Mouse (Mus musculus): ENCODE results near the gene Scn2b. TPM values are rescaled to one million over a fixed set of nuclear protein-coding genes. Genes with fewer than 3 reads are reported as not detected.
A peak's percentile ranks its signal among the peaks of the same experiment; 100 is the strongest.

Gene Scn2b
- total RNA-seq (2022): 10 to 100 TPM in 3 of 4 experiments, 1 to 10 TPM in 1; 9.1 to 14.4 (median 13.9) TPM

DNA sequence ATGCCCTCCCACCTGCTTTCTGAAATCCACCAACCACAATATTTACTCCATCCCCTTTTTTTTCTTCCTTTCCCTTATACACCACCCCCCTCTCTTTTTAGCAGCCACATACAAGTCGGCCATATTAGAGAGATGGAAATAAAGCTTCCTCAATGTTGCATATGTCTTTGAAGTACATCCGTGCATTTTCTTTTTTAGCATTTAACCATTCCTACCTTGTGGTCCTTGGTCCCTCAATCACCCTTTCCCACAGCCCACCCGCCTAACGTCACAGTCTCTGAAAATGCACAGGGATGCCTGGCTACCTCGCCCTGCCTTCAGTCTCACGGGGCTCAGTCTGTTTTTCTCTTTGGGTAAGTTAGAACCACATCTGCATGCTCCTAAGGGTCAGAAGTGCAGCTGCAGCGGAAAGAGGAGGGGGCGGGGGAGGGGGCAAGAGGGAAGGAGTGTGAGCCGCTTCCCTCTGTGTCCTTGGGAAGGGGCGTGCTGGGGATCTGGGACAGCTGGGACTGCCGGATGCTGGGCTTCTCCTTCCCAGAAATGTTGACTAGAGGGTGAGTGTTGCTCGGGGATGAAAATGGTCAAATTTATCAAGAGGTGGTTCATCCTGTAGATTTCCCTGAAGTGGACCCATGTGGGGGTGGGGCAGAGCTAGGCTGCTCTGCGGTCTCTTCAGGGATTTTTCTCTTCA, at the start of gene Scn2b:
Gene Scn2b, plus strand, starts transcription at position 42 of the 691 bp plus-strand sequence.
- no peak for DNase-seq

DNA sequence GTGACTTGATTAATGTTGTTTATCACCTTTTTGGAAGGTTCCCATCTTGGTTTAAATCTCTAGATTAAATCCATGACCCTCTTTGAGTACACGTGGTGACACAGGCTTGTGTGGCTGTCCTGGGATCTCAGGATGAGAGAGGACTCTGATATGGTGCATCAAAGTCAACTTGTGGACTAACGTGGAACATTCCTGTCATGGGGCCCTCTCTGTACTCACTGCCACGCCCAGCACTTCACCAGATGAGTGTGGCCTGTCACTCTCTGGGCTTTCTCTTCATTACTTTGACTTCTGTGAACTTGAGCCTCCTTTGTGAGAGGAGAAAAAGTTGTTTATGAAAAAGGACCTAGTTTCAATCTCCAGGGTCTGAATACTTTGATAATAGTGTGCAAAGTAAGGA, 45.8 kb upstream of the Scn2b start:
- no peak for DNase-seq

DNA sequence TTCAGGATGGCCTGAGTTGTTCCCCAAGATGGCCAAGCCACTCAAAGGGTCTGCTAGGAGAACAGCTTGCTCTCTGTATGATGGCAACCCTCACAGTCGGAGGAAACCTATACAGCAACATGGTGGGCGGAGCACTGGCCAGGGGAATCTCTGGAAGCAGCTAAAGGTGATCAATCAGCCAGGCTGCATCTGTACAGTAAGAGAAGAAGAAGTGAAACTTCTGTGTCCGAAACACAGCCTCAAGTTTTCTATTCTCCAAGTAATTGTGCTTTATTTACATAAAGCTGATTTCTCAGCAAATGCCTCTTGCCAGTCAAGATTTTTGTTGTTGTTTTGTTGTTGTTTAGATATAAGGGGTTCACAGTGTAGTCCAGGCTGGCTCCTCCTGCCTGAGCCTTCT, 39.7 kb upstream of the Scn2b start:
- no peak for DNase-seq

DNA sequence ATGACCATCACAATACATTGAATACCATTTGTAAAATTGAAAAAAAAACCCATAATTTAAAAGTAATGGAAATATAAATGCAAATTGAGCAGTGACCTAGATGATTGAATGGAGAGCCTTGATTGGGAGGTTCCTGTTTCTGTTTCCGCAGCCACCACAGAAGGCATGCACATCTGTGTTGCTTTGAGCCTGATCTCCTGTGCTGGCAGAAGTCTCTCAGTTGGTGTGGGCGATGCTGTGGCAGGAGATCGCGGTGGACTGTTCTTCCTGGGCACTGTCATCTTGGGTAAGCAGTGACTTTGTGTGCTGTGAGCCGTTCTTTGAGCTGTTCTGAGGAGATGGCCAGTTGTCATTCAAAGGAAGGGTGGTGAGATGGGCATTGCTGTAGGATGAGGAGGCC, 38.6 kb upstream of the Scn2b start, which contains the start of gene Jaml:
Gene Jaml, plus strand, starts transcription at position 173 of the 400 bp plus-strand sequence.
- DNase-seq: no peak

DNA sequence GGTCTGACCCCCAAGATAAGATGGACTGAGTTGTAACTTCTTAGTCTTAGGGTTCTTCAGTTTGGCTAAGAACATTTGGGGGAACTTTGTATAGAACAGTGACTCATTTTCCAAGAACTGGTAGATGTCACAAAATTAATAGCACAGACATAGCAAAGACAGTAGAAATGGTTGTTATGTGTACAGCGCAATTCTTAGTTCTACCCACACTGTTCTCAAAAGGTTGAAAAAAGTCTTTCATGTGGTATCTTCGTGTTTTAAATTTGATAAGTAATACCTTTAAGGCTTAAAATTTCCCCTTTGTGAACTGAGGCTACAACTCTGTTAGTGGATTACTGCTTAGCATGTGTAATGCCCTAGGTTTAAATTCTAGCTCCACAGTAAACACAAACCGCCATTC, 34.5 kb upstream of the Scn2b start:
- DNase-seq: no peak

DNA sequence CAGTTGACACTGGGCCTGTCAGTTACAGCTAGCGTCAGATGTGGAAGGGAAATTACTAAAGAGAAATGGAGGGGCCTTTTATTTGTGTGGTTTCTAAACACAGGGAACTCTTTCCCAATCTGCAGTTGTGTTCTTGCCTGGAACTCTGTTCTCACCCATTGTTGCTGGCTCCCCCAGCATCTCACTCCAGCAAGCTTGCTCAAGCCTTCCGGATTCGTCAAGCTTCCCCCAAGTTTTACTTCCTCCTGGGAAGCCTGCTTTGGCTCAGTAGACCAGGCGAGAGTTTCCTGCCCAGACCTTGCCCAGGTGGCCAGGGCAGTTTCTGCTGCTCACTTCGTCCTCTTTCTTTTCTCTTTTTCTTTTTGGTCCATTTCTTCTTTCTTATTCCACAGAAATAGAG, 33.0 kb upstream of the Scn2b start:
- DNase-seq: no peak

DNA sequence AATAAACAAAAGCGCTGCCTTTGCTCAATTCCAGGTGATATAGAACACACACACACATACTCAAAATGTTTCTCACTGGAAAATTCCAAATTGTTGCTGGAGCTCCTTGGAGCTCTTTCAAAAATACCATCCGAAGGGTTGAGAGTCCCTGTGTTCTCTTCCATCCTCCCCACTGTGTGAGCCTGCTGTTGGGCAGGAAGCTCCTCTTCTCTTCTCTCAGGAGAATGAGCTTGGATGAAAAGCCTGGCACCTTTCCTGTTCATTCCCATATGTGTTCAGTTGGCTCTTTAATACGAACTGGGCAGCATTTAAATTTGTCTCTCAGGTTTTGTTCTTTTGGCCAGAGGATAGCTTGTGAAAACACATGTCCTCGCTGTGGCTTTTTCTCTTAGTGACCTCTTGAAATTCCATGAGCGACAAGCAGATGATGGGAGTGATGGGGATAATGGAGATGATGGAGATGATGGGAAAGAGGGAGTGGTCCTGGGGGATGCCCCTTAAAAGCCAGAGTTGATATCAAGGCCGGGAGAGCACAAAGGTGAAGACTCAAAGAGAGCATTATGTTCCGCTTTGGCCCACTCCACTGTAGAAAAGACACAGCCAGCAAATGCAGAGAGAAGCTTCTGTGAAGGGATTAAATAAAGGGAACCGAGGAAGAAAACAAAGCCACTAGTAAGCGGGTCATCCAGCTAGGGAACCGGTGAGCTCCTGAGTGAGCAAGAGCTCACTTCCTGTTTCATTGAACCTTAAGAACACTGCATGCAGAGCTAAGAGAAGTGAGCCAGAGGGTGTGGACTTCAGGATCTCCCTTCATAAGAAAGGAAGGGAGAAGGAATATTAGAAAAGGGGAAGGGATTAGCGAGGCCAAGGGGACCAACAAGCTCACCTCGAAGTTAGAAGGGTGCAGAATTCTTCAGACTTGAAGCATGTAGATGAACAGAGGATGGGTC, 31.6 kb upstream of the Scn2b start:
- no peak for DNase-seq

DNA sequence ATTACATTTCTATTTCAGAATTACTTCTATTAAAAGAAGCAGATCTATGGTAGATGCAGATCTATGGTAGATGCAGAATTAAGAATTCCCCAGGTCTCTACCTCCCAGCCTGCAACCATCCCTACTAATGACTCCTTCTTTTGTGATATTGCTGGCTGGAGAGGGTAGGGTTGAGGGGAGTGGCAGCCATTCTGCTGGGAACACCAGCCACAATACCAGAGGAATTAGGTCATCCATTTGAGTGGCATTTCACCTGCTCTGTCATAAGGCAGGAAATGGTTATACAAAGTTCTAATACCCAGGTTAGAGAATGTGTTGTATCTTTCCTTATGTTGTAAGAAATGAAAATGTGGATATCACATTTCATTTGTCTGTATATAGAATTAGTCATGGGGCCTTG, 29.5 kb upstream of the Scn2b start:
- DNase-seq: no peak

DNA sequence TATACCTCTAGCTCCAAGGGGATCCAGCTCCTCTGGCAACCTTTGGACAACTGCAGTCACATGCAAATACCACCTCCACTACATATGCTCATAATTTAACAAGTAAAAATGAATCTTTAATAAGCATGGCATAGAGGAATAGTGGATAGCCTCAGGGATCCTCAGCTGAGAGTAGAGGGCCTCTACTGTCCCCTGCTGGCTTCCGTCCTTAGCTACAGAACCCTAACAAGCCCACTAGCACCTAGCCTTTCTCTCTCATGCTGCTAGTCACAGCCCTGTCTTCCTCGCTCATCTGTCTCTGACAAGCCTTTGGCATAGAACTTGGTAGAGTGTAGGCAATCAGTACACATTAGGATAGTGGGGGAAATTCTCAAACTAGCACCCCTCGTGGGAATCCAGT, 26.8 kb upstream of the Scn2b start:
- DNase-seq: no peak

DNA sequence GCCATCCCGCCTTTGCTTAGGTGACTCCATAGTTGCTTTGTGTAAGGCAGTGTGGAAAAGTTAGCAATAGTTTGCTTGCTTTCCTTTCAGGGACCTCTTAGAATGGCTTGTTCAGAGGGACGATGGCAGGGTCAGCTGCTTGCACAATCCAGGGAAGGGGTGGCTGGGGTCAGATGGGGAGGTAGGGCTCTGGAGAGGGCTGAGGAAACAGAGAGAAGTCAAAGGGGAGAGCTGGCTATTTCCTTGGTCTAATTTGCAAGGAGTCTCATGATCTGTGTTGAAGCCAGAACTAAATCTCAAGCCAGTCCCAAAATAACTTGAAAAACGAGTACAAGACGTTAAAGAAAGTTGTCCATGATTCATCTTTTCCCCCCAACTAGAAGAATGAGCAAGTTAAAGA, 24.9 kb upstream of the Scn2b start:
- DNase-seq: peak; percentile 15

DNA sequence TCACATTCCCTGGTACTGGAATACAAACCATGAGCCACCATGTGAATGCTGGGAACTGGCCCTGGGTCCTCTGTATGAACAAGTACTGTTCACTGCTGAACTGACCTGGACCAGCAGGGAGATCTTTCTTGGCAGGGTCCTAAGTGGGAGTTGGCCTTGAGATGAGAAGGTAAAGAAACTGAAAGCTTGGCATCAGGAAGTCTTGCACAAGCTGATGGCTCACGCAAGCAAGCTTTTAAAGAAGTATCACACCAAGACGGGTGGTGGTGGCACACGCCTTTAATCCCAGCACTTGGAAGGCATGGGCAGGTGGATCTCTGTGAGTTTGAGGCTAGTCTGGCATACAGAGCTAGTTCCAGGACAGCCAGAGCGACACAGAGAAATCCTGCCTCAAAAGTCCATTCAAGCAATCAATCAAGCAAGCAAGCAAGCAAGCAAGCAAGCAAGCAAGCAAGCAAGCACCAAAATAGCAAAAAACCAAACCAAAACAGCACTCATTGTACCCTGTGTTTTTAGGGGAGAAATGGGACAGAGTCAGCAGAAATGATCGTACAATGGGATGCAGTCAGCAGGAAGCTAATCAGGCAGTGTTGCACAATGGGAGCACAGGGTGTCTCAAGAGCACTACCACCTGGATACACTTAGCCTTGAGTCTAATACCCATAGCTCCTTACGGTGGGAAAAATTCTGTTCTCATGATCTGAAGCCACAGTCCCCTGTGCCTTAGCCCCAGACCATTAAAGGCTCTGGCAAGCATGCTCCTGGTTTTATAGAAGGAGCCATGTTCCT, 22.2 kb upstream of the Scn2b start:
- no peak for DNase-seq

DNA sequence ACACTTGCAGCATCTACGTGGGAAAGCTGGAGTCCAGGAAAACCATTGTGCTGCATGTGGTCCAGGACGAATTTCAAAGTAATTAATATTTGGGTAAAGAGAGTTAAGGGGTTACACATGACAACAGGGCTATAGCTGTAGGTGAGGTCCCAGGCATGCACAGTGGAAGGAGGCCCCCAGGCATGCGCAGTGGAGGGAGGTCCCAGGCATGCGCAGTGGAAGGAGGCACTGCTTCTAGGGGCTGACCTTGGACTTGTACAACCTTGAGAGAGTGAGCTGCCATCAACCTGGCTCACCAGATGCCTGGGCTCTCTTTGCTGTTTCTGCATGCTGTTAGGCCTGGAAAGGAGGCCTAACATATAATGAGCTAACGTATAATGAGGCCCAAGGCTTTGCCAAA, 19.7 kb upstream of the Scn2b start:
- no peak for DNase-seq

DNA sequence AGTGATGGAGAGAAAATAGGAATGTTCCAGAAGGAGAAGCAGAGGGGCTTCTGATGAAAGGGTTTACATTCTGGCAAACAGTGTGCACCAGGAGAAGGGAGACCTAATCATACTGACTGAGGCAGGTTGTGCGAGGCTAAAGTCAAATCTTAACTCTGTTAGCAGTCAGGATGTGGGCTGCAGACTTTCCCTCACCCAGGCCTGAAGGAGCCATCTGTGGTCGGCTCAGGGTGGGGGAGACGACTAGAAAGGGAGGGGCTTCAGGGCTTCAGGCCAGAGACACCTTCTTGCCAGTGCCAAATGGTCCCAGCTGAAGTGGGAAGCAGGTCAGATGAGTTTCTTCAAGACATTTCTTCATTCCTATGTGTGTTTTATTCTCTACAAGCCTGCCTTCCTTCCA, 19.2 kb upstream of the Scn2b start:
- DNase-seq: no peak

DNA sequence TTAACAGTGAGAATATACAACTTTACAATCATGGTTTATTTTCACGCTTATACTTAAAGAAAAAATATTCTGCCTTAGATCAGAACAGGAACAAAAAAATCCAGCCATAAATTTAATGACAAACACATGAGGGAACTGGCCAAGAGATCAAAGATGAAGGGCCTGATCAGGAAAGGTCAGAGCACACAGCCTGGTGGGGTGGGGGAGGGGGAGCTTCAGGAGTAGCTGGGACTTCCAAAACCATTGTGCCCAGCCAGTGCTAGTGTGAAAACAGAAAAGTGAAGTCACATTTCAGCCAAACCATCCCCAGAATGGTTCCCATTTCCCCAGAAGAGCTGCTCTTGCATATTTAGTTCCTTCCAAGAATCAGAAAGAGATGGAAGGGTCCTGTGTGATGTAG, 15.1 kb upstream of the Scn2b start:
- DNase-seq: no peak

DNA sequence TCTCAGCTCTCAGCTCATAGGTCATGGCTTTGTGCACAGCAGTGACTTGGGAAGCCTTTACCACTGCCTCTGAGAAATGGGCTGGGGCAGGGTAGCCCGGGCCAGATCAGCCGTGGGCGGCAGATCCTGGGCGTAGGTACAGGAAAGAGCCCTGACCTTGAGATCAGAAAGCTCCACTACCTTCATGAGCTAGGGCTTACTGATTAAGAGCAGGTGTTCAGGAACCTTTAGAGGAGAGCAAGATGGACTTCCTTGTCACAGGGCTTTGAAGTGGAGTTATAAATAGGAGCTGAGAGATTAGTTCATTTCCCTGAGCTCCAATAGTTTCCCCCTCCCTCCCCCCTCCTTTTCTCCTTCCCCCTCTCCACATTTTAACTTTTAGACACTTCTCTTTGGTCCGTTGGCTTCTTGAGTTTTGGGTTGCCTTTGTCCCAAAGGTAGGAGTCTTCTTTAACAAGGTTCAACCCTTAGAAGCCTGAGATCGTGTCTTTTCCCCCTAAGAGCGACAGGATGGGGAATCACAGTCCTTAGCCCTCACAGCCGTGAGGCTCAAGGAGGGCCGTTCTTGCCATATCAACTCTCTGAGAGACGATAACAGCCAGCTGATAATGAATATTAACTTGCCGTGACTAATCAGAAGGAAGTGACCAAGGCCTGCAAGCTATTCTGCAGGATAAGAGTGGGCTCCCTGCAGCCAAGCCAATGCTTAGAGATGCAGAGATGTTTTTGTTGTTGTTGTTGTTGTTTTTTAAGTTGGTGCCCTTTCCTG, 14.2 kb upstream of the Scn2b start:
- no peak for DNase-seq

DNA sequence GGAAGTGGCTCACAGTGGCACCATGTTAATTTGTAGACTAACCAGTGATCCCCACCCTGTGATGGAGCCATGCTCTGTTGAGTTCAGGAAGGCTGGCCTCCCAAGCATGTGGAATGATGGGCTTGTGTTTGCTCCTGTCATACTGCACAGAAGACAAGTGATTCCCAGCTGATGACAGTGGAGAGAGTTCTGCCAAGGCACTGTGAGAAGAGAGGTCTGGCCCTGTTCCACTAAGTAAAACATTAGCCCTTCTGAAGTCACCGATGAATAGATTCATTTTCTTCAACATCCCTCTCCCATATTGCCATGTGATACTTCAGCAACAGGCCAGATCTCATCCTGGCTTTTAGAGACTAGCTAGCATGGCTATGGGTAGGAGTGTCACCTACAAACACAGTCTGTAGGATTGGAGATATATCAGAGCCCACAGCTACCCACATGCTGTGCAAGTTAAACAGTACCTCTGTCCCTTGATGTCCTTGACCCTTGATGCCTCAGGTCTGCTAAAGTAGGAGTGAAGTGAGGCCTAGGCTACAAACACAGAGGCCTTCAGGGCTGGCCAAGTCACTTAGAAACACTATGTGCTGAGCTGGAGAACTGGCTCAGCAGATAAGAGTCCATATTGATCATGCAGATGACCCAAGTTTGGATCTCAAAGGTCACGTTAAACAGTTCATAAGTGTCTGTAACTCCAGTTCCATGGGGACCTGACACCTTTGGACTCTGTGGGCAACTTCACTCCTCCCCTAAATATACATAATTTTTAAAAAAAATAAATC, 11.8 kb upstream of the Scn2b start:
- DNase-seq: no peak

DNA sequence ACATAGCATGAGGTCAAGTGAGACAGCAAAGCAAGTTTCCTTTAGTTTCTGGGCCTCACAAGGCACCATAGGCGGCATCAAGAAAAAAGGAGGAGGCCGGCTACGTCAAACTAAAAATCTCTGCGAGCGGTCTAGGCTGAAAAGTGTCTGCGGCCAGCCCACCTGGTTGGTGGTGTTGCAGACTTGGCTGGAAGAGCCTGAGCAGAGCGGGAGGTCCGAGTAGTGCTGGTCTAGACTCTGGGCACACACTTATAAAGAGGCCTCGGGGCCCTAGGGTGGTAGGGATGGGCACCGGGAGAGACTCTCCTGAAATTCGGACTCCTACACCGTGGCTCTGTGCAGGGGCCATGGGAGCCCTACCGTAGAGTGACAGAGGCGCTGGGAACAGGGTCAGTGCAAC, 1.9 kb upstream of the Scn2b start:
- no peak for DNase-seq

DNA sequence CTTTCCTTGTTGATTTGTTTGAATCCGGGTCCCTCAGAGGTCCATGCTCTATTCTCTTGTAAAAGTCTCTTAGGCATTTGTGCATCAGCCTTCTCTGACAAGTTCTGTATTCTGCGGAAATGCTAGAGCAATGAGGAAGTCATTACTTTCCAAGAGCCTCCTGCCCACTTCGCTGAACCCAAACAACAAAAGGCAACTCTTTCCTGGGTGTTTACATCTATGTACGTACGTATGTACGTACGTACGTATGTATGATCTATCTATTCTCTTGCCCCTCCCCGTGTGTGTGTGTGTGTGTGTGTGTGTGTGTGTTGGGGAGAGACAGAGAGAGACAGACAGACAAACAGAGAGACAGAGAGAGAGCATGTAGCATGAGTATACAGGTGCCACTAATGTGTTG, 763 bp upstream of the Scn2b start:
- no peak for DNase-seq

DNA sequence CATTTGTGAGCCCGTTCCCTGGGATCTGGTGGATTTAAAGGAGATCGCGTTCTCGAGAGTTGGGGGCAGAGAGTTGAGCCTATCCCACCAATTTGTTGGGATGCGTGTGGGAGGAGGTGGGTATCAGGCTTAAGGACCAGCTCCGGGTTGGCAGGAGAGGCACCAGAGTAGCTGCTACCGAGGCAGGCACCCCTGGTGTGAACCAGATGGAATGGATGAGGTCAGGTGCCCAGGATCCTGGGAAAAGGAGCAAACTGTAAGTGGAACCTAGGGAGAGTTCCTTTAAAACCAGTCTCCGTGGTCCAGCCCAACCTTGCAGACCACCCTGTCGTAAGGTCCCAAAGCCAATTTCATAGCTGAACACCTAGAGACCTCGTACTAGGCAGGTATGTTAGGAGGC, 970 bp downstream of the Scn2b start:
- DNase-seq: no peak

DNA sequence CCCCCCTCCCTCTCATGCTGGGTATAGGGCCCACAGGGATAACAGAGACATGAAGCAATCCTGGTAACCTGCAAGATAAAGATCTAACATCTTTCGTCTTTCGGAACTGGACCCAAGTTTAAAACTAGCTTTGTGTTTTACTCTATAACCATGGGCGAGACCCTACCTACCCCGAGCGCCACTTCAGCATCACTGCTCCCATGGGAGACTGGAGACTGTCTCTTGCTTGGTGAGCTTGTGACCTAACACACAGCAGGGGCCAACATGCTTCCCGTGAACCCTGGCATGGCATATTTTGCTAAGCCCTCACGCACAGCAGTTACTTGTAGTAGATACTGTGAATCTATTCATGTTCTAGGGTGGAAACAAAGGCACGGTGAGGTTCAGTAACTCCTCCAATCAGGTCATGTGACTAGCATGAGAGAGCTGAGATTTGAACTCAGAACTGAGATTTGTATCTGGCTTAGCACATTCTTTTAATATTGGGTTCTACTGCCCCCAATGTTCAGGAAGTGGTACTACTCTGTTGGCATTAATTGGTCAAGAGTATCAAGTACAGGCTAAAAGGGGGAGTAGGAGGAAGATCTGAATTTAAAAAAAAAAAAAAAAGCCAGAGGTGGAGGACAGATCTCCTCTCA, 1.9 kb downstream of the Scn2b start:
- DNase-seq: no peak

Measured in adrenal gland, adult 8-10 months (tissue).